Mouse (Mus musculus) Patski (cell line): ENCODE measurements around the gene Gm5136. TPM values are rescaled to one million over a fixed set of nuclear protein-coding genes. Genes with fewer than 3 reads are reported as not detected.

Experiments
- ATAC-seq: fragments of 100-300 bp; one replicate; pipeline ENCODE4 v1.8.0; 2021
- CTCF ChIA-PET: fragments of 350-600 bp; sonication (Branson Sonifier 250); formaldehyde crosslinking; loops from one replicate; lab custom pipeline; 2022; ENCODE audit warnings: inconsistent platforms; lab: Charles Lee
- POLR2A ChIA-PET: fragments of 350-600 bp; sonication (Branson Sonifier 250); formaldehyde crosslinking; loops from one replicate; lab custom pipeline; 2022; ENCODE audit warnings: antibody characterized with exemption, inconsistent platforms; lab: Charles Lee
- DNase-seq: peaks from one replicate; pipeline ENCODE4 v3.0.0-alpha.2; 2011; ENCODE audit warnings: low read depth, low spot score
- H3K27me3 ChIP-seq: fragments of 371-371 bp; one replicate; pipeline ENCODE4 v1.5.1; 2021
- CTCF ChIP-seq: fragments of 100-300 bp; IDR thresholded peaks from one replicate; pipeline ENCODE4 v1.5.1; 2021
- in situ Hi-C: fragments of 300-500 bp; cut with MboI; formaldehyde crosslinking; loops from 3 replicates; pipeline ENCODE4 v1.11.1; 2018; ENCODE audit warnings: low pct_unique_long_range_greater_than_20kb, mixed read lengths
- polyA plus RNA-seq: library from polyadenylated mRNA; unstranded; gene quantifications from one replicate; pipeline ENCODE4 v1.2.3, GENCODE M21; 2021

Gm5136 gene
- polyA plus RNA-seq, 1 experiment from 2014 or later, result not detected

DNA sequence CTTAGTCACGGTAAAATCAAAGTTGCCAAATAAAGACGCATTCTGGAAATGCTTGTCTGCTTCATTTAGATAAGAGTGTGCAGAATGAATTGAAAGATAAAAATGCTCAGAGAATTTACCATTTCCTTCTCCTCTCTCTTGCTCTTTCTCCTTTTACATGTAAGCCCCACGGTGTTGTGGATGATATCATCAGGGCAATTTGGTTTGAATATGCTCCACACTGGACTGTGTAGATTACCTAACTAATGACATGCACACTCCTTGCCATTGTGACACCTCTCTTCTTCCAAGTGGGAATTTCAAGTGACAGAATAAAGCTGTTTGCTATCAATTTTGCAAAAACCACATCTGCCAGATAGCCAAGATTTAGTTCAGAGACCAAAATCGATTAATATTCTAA lies 13.3 kb downstream of the Gm5136 start:
- H3K27me3 ChIP-seq, result no peaks in the 10 kb centered on the region
- in situ Hi-C loops, result no loop called here
- no peak for TF ChIP-seq CTCF
- DNase-seq (no peak), ATAC-seq (no peak)
- ChIA-PET CTCF (no interaction called here), POLR2A (no interaction called here)

DNA sequence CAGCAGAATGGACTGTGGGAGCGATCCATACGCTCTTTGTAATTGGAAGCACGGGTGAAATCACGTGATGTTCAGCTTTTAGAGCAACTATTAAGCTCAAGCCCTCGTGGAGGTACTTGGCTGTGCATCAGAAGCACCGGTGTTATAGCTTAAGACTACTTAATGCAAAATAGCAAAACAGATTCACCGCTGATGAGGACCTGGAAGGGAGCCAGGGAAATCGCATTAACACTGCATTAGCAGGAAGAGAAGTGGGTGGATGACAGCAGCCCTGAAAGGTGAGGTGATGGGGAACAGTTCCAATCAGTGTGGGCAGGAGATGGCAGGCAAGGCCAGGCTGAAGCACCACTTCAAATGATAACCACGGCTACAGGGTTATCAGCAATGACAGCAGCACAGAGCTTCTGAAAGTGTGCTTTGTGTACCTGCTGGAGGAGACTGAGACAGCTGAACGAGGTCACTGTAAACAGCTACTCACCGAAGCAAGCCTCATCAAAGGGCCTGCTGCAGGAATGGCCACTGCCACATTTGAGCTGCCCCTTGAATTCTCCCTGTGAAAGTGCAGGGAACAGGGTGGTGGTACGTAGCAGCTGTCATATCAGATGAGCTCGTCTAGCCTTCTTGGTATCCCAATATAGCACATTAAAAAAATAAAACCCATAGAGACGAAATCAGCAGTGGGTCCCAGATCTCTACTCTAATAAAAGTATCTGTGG lies 20.1 kb downstream of the Gm5136 start:
- no peak for DNase-seq
- ATAC-seq, result no peak
- TF ChIP-seq CTCF, result no peak
- ChIA-PET POLR2A (interaction anchor here (0.5 kb wide), 1 partner anchor 111 kb away, joined by 3 read pairs; no protein-coding TSS in a partner anchor), CTCF (no interaction called here)
- H3K27me3 ChIP-seq, result no peaks in the 10 kb centered on the region
- in situ Hi-C loops, result no loop called here

DNA sequence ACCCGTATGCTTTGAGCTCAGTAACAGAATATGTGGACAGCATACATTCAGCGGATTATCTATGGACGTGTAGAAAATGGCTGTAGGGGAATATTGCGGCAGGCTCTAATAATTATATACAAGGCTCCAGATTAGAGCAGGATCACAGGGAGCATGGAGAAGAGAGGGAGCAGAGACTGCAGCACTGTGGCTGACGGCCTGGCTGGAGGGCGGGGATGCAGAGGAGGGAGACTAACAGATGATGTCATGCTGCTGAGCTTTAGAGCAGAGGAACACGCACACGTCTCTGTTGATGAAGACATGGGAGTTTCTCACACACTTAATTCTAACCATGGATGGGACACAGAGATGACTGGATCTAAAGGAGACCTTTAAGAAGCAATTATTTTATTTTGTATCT lies 22.9 kb downstream of the Gm5136 start:
- ATAC-seq, result no peak
- no peaks in the 10 kb centered on the region for H3K27me3 ChIP-seq
- no peak for TF ChIP-seq CTCF
- in situ Hi-C loops, result no loop called here
- ChIA-PET CTCF (no interaction called here), POLR2A (no interaction called here)
- DNase-seq, result no peak

DNA sequence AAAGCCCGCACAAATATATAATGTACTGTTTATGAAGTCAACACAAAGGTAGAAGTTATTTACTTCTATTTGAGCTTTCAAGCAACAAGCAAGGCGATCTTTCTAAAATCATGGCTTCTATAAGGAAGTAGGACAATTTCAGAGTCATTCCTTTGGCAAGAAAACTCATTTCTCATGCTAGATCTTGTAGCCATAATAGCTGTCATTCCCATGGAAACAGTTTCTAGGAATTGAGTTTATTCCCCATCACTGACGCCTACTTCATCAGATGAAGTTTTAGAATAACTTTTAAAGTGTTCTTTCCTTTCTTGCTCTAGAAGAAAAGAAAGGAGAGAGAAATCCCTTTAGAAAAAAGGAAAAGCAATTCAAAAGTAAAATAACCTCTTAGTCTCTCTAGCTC lies 31.0 kb downstream of the Gm5136 start:
- ChIA-PET CTCF (no interaction called here), POLR2A (no interaction called here)
- no peaks in the 10 kb centered on the region for H3K27me3 ChIP-seq
- DNase-seq, result no peak
- in situ Hi-C loops, result no loop called here
- TF ChIP-seq CTCF, result no peak
- no peak for ATAC-seq

GRCm38 (mm10) chr10:108660295-108660694 lies 39.7 kb downstream of the Gm5136 start:
- ChIA-PET POLR2A (interaction anchor here (0.6 kb wide), 1 partner anchor 463 kb away, joined by 3 read pairs; no protein-coding TSS in a partner anchor), CTCF (interaction anchor here (1.1 to 1.6 kb wide), 4 partner anchors 10 to 25 kb away, joined by 3 to 5 read pairs (median 4); no protein-coding TSS in a partner anchor)
- no peak for TF ChIP-seq CTCF
- DNase-seq (no peak), ATAC-seq (no peak)
- no peaks in the 10 kb centered on the region for H3K27me3 ChIP-seq
- in situ Hi-C loops, result no loop called here

DNA sequence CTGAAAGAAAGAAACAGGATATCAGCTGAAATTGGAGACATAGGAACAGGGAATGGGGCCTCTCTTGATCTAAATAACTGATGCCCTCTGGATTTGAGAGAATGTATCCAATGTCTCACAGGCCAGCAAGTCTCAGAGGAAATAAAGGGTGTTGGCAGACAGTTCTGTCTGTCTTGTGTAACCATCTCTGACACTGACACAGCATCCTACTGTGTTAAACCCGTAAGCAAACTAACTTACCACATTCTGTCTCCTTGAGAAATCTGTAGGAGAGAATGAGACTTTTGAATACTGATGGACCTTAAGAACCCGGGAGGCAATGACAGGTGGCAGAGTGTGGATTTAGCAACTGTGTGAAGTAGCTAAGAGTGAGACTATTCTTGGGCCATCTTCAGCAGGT lies 41.7 kb downstream of the Gm5136 start:
- ChIA-PET CTCF (no interaction called here), POLR2A (interaction anchor here (0.7 kb wide), 1 partner anchor 115 kb away, joined by 5 read pairs; no protein-coding TSS in a partner anchor)
- ATAC-seq, result no peak
- no peak for TF ChIP-seq CTCF
- in situ Hi-C loops, result no loop called here
- DNase-seq, result no peak
- H3K27me3 ChIP-seq, result no peaks in the 10 kb centered on the region

GRCm38 (mm10) chr10:108657669-108658068 lies 42.3 kb downstream of the Gm5136 start:
- in situ Hi-C loops, result no loop called here

DNA sequence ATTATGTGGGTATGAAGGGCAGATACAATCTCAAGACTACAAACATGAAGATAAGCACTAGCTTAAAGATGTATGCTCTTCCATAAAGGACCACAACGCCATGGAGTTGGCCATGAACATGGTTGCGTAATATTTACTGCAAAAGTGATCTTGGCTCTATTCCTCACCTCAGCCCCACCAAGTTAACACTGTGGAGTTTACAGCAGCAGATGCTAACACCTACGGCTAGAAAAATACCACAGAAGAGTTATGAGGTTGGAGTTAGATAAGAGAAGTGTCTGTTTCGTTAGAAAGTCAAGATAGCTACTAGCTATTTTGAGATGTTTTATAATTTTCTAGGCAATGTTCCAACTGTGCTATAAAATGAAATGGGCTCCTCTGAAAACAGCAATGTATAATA lies 43.1 kb downstream of the Gm5136 start:
- in situ Hi-C loops, result no loop called here
- ATAC-seq, result no peak
- DNase-seq, result no peak
- no peaks in the 10 kb centered on the region for H3K27me3 ChIP-seq
- POLR2A ChIA-PET, result interaction anchor here (0.6 kb wide), 1 partner anchor 21 kb away, joined by 3 read pairs; no protein-coding TSS in a partner anchor
- TF ChIP-seq CTCF, result no peak
- CTCF ChIA-PET, result no interaction called here

More at GRCm38 (mm10) chr10:108657669-108658068, 42.3 kb downstream of the Gm5136 start:
- ChIA-PET POLR2A (no interaction called here), CTCF (no interaction called here)
- DNase-seq (no peak), ATAC-seq (no peak)
- H3K27me3 ChIP-seq, result no peaks in the 10 kb centered on the region
- TF ChIP-seq CTCF, result no peak

DNA sequence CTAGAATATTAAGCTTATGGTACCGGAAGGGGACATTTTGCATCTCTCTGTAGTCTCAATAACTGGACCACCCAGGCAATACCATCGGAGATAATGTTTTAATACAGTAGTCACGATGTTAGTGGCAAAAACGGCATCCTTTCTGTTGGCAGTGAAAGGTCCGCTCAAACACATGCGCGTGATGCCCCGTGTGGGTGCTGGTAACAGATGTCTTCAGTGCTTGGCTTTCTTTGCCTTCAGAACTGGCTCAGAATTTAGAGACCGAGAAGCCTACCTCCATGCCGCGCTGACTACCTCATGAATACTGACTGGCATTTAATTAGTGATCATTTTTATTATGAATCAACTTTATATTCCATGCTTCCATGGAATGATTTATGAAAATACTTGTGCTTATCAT lies 44.9 kb downstream of the Gm5136 start:
- CTCF ChIA-PET, result interaction anchor here (1.4 kb wide), 1 partner anchor 14 kb away, joined by 4 read pairs; no protein-coding TSS in a partner anchor
- ATAC-seq, result no peak
- DNase-seq, result no peak
- H3K27me3 ChIP-seq, result no peaks in the 10 kb centered on the region
- in situ Hi-C loops, result no loop called here
- TF ChIP-seq CTCF, result no peak
- POLR2A ChIA-PET, result interaction anchor here (1.0 kb wide), 1 partner anchor 17 kb away, joined by 3 read pairs; no protein-coding TSS in a partner anchor

- H3K27me3 ChIP-seq, result no peaks in the 10 kb centered on the region
- ChIA-PET POLR2A (no interaction called here), CTCF (interaction anchor here (3.0 kb wide), 1 partner anchor 13 kb away, joined by 11 read pairs; no protein-coding TSS in a partner anchor)
- no peak for TF ChIP-seq CTCF
- ATAC-seq (no peak), DNase-seq (no peak)
- in situ Hi-C loops, result no loop called here
Measured at GRCm38 (mm10) chr10:108652831-108653230, 47.1 kb downstream of the Gm5136 start.

- ChIA-PET POLR2A (no interaction called here), CTCF (interaction anchor here (3.0 kb wide), 1 partner anchor 12 kb away, joined by 11 read pairs; no protein-coding TSS in a partner anchor)
- no peak for TF ChIP-seq CTCF
- in situ Hi-C loops, result no loop called here
- DNase-seq (no peak), ATAC-seq (no peak)
- H3K27me3 ChIP-seq, result no peaks in the 10 kb centered on the region
Measured at GRCm38 (mm10) chr10:108652066-108652465, 47.9 kb downstream of the Gm5136 start.
